Mouse (Mus musculus) mouse trophoblast stem cell (cell line): ENCODE data around the gene Hist3h2a.
"Not testable (repeated sequence)": the region's sequence is repeated elsewhere in the genome, so short reads cannot be mapped to it uniquely, and the experiment has no call there.

Source experiments
- in situ Hi-C, 2 experiments: fragments of 300-500 bp; cut with MseI, MboI; formaldehyde crosslinking; loops; 2 replicates in 1 of 2; 3 replicates in 1 of 2; pipeline ENCODE4 v1.15.1; 2025

The Hist3h2a gene

GRCm38 (mm10) chr11:58947798-58948528 lies 6.5 kb upstream of the Hist3h2a start:
- in situ Hi-C loops = no loop called here

GRCm38 (mm10) chr11:58948542-58949479 lies 5.7 kb upstream of the Hist3h2a start, which contains the start of gene Hist3h2ba:
Hist3h2ba (plus strand) TSS chr11:58948920.
- in situ Hi-C loops = no loop called here

GRCm38 (mm10) chr11:58949480-58950431 lies 4.7 kb upstream of the Hist3h2a start:
- in situ Hi-C loops = no loop called here

DNA sequence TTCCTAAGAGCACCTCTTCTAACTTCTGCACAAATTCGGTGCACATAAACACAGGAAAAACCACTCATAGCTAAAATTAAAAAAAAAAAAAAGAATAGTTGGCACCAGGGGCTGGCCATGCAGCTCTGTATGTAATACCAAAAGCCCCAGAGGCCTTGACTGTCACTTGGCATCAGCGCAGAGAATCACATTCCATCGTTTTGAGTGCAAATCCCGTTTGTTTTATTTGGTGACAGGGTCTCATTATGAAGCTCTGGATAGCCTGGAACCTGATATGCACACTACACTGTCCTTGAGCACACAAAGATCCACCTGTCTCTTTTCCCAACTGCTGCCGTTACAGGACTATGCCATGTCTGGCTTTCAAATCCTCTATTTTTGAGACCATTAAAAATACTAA lies 3.3 kb upstream of the Hist3h2a start:
- in situ Hi-C loops = no loop called here

- in situ Hi-C loops = no loop called here
These were observed 925 bp upstream of the Hist3h2a start for GRCm38 (mm10) chr11:58953351-58954169.

GRCm38 (mm10) chr11:58954170-58954419 lies 390 bp upstream of the Hist3h2a start:
- in situ Hi-C loops = not testable (repeated sequence)

GRCm38 (mm10) chr11:58955143-58955867 lies 820 bp downstream of the Hist3h2a start:
- in situ Hi-C loops = no loop called here

- in situ Hi-C loops = no loop called here
These were observed 1.4 kb downstream of the Hist3h2a start for GRCm38 (mm10) chr11:58955868-58956257.

DNA sequence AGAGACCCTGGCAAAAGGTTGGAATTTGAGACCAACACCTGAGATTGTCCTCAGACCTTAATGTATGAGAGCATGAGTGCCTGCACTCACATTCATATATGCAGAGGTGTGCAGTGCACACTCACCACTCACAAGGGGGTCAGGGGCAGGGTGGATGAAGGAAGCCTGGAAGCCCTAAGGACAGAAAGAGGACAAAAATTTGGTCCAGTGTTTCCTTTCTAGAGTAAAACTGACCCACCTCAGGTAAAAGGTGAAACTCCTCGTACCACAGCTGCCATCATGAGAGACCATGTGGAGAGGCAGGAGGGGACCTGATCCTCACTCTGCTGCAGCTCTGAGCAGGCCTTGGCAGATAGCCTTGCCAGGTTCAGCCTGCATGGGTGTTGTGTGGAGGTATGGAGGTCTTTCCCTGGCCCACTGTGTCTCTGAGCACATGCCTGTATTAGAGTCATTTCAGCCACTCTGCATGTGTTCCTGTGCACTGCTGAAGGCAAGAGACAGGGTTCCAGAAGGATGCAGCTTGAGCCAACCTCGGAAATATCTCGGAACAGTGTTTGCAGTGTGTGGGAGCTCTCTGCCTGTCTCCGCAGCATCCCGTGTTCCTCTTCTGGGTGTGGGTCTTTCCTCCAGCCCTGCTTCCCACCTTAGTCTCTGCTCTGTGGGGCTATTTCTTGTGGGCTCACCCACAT lies 2.9 kb downstream of the Hist3h2a start:
- in situ Hi-C loops = no loop called here

DNA sequence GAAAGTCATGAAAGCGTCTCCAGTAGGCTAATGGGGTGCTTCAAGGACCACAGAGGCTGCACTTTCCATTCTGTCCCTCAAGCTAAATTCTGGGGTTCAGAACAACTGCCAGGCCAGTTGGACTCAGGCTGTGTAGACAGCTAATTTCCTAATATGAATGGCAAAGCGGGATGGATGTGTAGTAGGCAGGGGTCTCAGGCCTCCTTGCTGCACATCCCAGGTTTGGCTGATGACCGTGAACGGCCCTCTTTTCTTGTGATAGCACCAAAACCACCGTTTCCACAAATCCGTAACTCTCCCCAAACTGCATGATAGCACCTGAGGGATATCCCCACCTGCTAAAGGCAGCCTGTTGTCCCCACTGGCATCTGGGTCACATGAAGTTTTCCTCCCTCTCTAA lies 4.1 kb downstream of the Hist3h2a start:
- in situ Hi-C loops = no loop called here

- in situ Hi-C loops = no loop called here
These were observed 4.8 kb downstream of the Hist3h2a start for GRCm38 (mm10) chr11:58959186-58959825.

DNA sequence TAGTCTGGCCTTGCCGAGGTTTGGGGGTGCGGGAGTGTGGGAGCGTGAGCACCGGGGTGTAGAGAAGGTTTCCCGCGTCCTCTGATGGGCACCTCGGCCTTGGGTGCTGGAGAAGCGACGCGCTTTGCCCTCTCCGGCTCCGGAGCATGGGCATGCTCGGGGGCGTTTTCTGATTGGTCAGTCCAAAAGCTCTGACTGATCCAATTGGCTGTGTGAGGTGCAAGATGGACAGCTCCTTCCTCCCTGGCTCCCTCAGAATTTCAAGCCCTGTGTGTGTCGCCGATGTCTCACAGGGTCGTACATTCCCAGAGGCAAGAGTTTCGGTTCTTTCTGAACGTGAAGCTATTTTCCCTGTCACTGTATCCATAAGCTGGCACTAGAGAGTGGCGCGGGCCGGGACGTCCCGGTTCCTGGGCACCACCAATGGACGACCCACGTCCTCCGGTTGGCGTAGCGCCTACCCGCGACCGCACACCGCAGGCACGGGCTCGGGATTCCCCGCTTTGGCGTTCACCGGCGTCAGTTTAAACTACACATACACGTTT lies 5.5 kb downstream of the Hist3h2a start:
- in situ Hi-C loops = no loop called here

GRCm38 (mm10) chr11:58961364-58962177 lies 7.1 kb downstream of the Hist3h2a start:
- in situ Hi-C loops = no loop called here

DNA sequence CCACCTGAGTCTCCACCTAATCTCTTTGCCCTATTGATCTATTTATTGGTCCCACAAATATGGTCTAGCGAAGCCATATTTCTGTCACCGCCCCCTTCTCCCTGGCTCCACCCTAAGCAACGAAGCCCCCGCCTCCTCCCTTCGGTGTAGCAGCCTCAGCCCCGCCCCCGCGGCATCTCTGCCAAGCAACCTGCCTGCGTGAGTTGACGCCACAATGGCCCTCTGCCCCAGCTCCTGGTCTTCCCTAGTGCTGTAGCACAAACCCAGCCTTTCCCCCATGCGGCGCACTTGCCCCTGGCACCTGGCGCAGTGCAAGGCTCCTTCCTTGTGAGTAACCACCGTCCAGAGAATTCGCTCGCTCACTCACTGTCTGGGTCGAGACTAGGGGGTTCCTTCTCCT lies 9.1 kb downstream of the Hist3h2a start:
- in situ Hi-C loops = no loop called here

- in situ Hi-C loops = no loop called here
These were observed 9.7 kb downstream of the Hist3h2a start for GRCm38 (mm10) chr11:58964216-58964615.

- in situ Hi-C loops = no loop called here
These were observed 10.7 kb downstream of the Hist3h2a start for GRCm38 (mm10) chr11:58965001-58965760.

DNA sequence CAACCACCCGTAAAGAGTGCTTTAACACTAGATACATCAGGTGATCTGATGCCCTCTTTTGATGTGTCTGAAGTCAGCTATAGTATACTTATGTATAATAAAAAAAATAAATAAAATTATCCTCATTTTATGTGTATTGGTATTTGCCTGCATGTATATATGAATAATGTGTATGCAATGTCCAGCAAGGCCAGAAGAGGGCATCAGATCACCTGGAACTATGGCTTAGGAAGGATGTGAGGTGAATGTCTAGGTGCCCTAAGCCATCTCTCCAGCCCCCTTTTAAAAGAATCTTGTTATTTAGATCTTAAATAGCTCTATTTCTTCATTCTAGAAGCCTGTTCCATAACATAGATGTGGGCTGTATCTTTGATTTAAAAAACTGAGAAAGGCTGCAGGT lies 12.9 kb downstream of the Hist3h2a start:
- in situ Hi-C loops = no loop called here
